Mouse (Mus musculus): ENCODE data around the gene Rbm7. TPM values are rescaled to one million over a fixed set of nuclear protein-coding genes. Genes with fewer than 3 reads are reported as not detected.
"Not testable (repeated sequence)": the region's sequence is repeated elsewhere in the genome, so short reads cannot be mapped to it uniquely, and the experiment has no call there.

Rbm7 gene
- polyA plus RNA-seq, 1 experiment, result 50.4 TPM

GRCm38 (mm10) chr9:48531294-48531693 is 36.2 kb upstream of the Rbm7 start:
- Histone ChIP-seq H3K36me3 (ENCODE audit: control insufficient read depth, insufficient read depth, low read length) (no peaks in the 10 kb centered on the region), H3K27ac (ENCODE audit: control insufficient read depth, insufficient read depth, low read depth, low read length) (no peak overlapping the region), H3K27me3 (ENCODE audit: control insufficient read depth, insufficient read depth, low read length) (no peaks in the 10 kb centered on the region), H3K4me1 (ENCODE audit: control insufficient read depth, insufficient read depth, low read length) (no peaks in the 10 kb centered on the region), H3K4me3 (ENCODE audit: control insufficient read depth, low read depth, low read length) (no peak overlapping the region)
- TF ChIP-seq POLR2A (IDR thresholded peaks at IDR 0.05; ENCODE audit: control insufficient read depth, low read depth, low read length), result no peak
- no peak for TF ChIP-seq CTCF (IDR thresholded peaks at IDR 0.05; ENCODE audit: control insufficient read depth, insufficient read depth, insufficient replicate concordance, low read depth, low read length)

- Histone ChIP-seq H3K4me1 (ENCODE audit: control insufficient read depth, insufficient read depth, low read length) (no peaks in the 10 kb centered on the region), H3K27me3 (ENCODE audit: control insufficient read depth, insufficient read depth, low read length) (no peaks in the 10 kb centered on the region), H3K4me3 (ENCODE audit: control insufficient read depth, low read depth, low read length) (no peak overlapping the region), H3K36me3 (ENCODE audit: control insufficient read depth, insufficient read depth, low read length) (no peaks in the 10 kb centered on the region), H3K27ac (ENCODE audit: control insufficient read depth, insufficient read depth, low read depth, low read length) (no peak overlapping the region)
- TF ChIP-seq CTCF (IDR thresholded peaks at IDR 0.05; ENCODE audit: control insufficient read depth, insufficient read depth, insufficient replicate concordance, low read depth, low read length), result no peak
- TF ChIP-seq POLR2A (IDR thresholded peaks at IDR 0.05; ENCODE audit: control insufficient read depth, low read depth, low read length), result no peak
These were observed 31.4 kb upstream of the Rbm7 start for GRCm38 (mm10) chr9:48526520-48526919.

- TF ChIP-seq POLR2A (IDR thresholded peaks at IDR 0.05; ENCODE audit: control insufficient read depth, low read depth, low read length) (no peak), CTCF (IDR thresholded peaks at IDR 0.05; ENCODE audit: control insufficient read depth, insufficient read depth, insufficient replicate concordance, low read depth, low read length) (no peak)
- Histone ChIP-seq H3K27me3 (ENCODE audit: control insufficient read depth, insufficient read depth, low read length) (no peaks in the 10 kb centered on the region), H3K27ac (ENCODE audit: control insufficient read depth, insufficient read depth, low read depth, low read length) (no peak overlapping the region), H3K4me3 (ENCODE audit: control insufficient read depth, low read depth, low read length) (no peak overlapping the region), H3K36me3 (ENCODE audit: control insufficient read depth, insufficient read depth, low read length) (no peaks in the 10 kb centered on the region), H3K4me1 (ENCODE audit: control insufficient read depth, insufficient read depth, low read length) (no peaks in the 10 kb centered on the region)
These were observed 30.5 kb upstream of the Rbm7 start for GRCm38 (mm10) chr9:48525566-48525965.

DNA sequence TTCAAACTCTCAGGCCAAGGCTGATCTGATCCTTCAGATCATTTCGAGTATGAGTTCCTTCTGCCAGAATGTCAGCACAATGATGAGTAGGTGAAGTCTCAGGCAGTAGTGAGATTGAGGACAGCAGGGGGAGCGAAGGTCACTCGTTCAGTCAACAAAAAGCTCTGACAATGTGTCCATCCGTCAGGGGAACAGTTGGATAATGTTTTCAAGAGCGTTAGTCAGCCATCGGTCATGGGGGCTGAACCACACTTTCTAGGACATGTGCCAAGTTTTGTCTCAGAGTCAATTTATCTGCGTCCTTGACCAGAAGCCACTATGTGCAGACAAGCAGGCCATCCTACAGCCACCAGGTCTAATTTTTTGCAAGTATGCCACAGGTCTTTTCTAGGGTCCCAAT is 25.3 kb upstream of the Rbm7 start:
- H3K4me3 ChIP-seq (ENCODE audit: control insufficient read depth, low read depth, low read length); H3K4me1 ChIP-seq (ENCODE audit: control insufficient read depth, insufficient read depth, low read length); H3K27ac ChIP-seq (ENCODE audit: control insufficient read depth, insufficient read depth, low read depth, low read length); H3K36me3 ChIP-seq (ENCODE audit: control insufficient read depth, insufficient read depth, low read length); H3K27me3 ChIP-seq (ENCODE audit: control insufficient read depth, insufficient read depth, low read length): not testable (repeated sequence)

GRCm38 (mm10) chr9:48517372-48518130 is 22.5 kb upstream of the Rbm7 start:
- Histone ChIP-seq H3K4me3 (ENCODE audit: control insufficient read depth, low read depth, low read length) (no peak overlapping the region), H3K27me3 (ENCODE audit: control insufficient read depth, insufficient read depth, low read length) (no peaks in the 10 kb centered on the region), H3K36me3 (ENCODE audit: control insufficient read depth, insufficient read depth, low read length) (no peaks in the 10 kb centered on the region), H3K27ac (ENCODE audit: control insufficient read depth, insufficient read depth, low read depth, low read length) (no peak overlapping the region), H3K4me1 (ENCODE audit: control insufficient read depth, insufficient read depth, low read length) (no peaks in the 10 kb centered on the region)
- no peak for TF ChIP-seq CTCF (IDR thresholded peaks at IDR 0.05; ENCODE audit: control insufficient read depth, insufficient read depth, insufficient replicate concordance, low read depth, low read length)
- no peak for TF ChIP-seq POLR2A (IDR thresholded peaks at IDR 0.05; ENCODE audit: control insufficient read depth, low read depth, low read length)

DNA sequence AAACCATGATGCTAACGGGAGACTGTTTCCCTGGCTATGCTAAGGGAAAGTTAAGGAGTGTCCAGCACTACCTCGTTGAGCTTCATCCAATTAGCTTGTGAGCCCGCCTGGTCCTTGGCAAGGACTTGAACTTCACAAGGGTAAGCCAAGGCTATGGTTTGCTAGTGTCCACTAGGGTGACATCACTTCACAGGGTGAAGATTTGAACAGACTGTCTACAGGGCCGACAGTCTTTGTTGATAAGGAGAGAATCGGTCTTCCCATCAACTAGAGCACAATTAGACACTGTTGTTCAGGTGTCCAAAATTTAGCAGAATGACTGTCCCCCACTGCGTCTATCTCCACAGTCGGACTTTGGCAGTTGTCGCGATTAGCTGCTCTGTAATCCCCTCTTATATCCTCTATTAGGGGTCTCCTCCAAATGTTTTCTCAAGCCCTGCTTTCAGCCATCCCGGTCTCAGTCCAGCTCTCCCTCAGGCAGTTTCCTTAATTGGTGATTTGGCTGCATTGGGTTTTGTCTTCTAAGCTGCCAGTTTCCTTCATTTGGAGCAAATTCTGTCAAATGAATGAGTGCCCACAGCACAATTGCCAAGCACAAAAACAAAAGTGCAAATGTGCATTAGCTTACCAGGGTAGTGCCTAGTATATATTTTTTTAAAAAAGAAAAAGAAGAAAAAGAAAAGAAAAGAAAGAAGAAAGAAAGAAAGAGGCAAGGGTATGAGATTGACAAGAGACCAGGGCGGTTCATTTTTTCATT is 21.7 kb upstream of the Rbm7 start:
- Histone ChIP-seq H3K36me3 (ENCODE audit: control insufficient read depth, insufficient read depth, low read length) (no peaks in the 10 kb centered on the region), H3K4me1 (ENCODE audit: control insufficient read depth, insufficient read depth, low read length) (no peaks in the 10 kb centered on the region), H3K4me3 (ENCODE audit: control insufficient read depth, low read depth, low read length) (no peak overlapping the region), H3K27me3 (ENCODE audit: control insufficient read depth, insufficient read depth, low read length) (no peaks in the 10 kb centered on the region), H3K27ac (ENCODE audit: control insufficient read depth, insufficient read depth, low read depth, low read length) (no peak overlapping the region)
- TF ChIP-seq CTCF (IDR thresholded peaks at IDR 0.05; ENCODE audit: control insufficient read depth, insufficient read depth, insufficient replicate concordance, low read depth, low read length) (no peak), POLR2A (IDR thresholded peaks at IDR 0.05; ENCODE audit: control insufficient read depth, low read depth, low read length) (no peak)

DNA sequence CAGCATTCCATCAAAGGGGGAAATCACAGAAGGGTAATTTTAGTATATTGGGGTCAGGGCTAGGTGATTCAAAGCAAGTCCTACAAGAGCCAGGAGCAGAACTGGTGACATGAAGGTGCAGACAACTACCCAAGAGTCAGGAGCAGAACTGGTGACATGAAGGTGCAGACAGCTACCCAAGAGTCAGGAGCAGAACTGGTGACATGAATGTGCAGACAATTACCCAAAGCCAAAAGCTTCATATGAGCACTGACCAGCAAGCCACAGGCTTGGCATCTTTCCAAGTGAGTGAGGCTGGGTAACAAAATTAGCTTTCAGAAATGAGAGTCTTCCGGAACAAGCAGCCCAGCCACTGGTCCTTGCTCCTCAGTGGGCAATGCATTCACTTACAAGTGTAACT is 20.2 kb upstream of the Rbm7 start:
- TF ChIP-seq POLR2A (IDR thresholded peaks at IDR 0.05; ENCODE audit: control insufficient read depth, low read depth, low read length) (no peak), CTCF (IDR thresholded peaks at IDR 0.05; ENCODE audit: control insufficient read depth, insufficient read depth, insufficient replicate concordance, low read depth, low read length) (no peak)
- H3K27me3 ChIP-seq (ENCODE audit: control insufficient read depth, insufficient read depth, low read length), result no peaks in the 10 kb centered on the region
- no peaks in the 10 kb centered on the region for H3K36me3 ChIP-seq (ENCODE audit: control insufficient read depth, insufficient read depth, low read length)
- no peak overlapping the region for H3K4me3 ChIP-seq (ENCODE audit: control insufficient read depth, low read depth, low read length)
- no peak overlapping the region for H3K27ac ChIP-seq (ENCODE audit: control insufficient read depth, insufficient read depth, low read depth, low read length)
- no peaks in the 10 kb centered on the region for H3K4me1 ChIP-seq (ENCODE audit: control insufficient read depth, insufficient read depth, low read length)

All from testis, adult 2 months (tissue).